Mouse (Mus musculus) spleen, postnatal 14 days (tissue): ENCODE results near the gene Kat14.
"Not testable (repeated sequence)": the region's sequence is repeated elsewhere in the genome, so short reads cannot be mapped to it uniquely, and the experiment has no call there.

Experiments used
- DNase-seq, 2 experiments: peaks; one replicate each; pipeline ENCODE4 v3.0.0; 2021 to 2022; ENCODE audit warnings: low spot score in 2 of 2

Gene Kat14

GRCm38 (mm10) chr2:144368400-144369019, at the start of gene Kat14, which contains the start of gene Pet117:
Kat14 (plus strand) TSS chr2:144368983.
Pet117 (plus strand) TSS chr2:144368996.
- peak; percentile 90 to 91 for DNase-seq

GRCm38 (mm10) chr2:144324218-144324617, 44.6 kb upstream of the Kat14 start:
- no peak for DNase-seq

- DNase-seq, result no peak
Observed at GRCm38 (mm10) chr2:144329451-144329850, 39.3 kb upstream of the Kat14 start.

- no peak for DNase-seq
Observed at GRCm38 (mm10) chr2:144329937-144330336, 38.8 kb upstream of the Kat14 start.

GRCm38 (mm10) chr2:144330352-144330959, 38.3 kb upstream of the Kat14 start:
- DNase-seq, result no peak

GRCm38 (mm10) chr2:144330960-144331371, 37.8 kb upstream of the Kat14 start:
- DNase-seq, result no peak

GRCm38 (mm10) chr2:144331401-144332302, 37.1 kb upstream of the Kat14 start, which contains the start of gene Ovol2:
Ovol2 (minus strand) TSS chr2:144332146.
- DNase-seq, result no peak

GRCm38 (mm10) chr2:144332486-144332885, 36.3 kb upstream of the Kat14 start:
- no peak for DNase-seq

GRCm38 (mm10) chr2:144333138-144333842, 35.5 kb upstream of the Kat14 start:
- DNase-seq, result no peak

- DNase-seq, result no peak
Observed at GRCm38 (mm10) chr2:144337230-144337629, 31.6 kb upstream of the Kat14 start.

- no peak for DNase-seq
Observed at GRCm38 (mm10) chr2:144337701-144338100, 31.1 kb upstream of the Kat14 start.

- DNase-seq, result not testable (repeated sequence)
Observed at GRCm38 (mm10) chr2:144338149-144338548, 30.6 kb upstream of the Kat14 start.

- DNase-seq, result no peak
Observed at GRCm38 (mm10) chr2:144343158-144343557, 25.6 kb upstream of the Kat14 start.

- no peak for DNase-seq
Observed at GRCm38 (mm10) chr2:144348525-144348924, 20.3 kb upstream of the Kat14 start.

GRCm38 (mm10) chr2:144352843-144353242, 15.9 kb upstream of the Kat14 start:
- no peak for DNase-seq

GRCm38 (mm10) chr2:144369020-144369421, 238 bp downstream of the Kat14 start:
- DNase-seq, result peak in 1 of 2 experiments; percentile 64

GRCm38 (mm10) chr2:144369511-144369910, 728 bp downstream of the Kat14 start:
- no peak for DNase-seq

- DNase-seq, result no peak
Observed at GRCm38 (mm10) chr2:144371566-144371965, 2.8 kb downstream of the Kat14 start.

- DNase-seq, result no peak
Observed at GRCm38 (mm10) chr2:144373063-144373462, 4.3 kb downstream of the Kat14 start.

GRCm38 (mm10) chr2:144375063-144375703, 6.4 kb downstream of the Kat14 start:
- DNase-seq, result no peak

- no peak for DNase-seq
Observed at GRCm38 (mm10) chr2:144381293-144381692, 12.5 kb downstream of the Kat14 start.
